Mouse (Mus musculus): ENCODE results near the gene Tarsl2. TPM values are rescaled to one million over a fixed set of nuclear protein-coding genes. Genes with fewer than 3 reads are reported as not detected.

Tarsl2 gene
- polyA plus RNA-seq, 1 experiment from 2014 or later, result 14.1 TPM

GRCm38 (mm10) chr7:65735261-65735660 is 90.6 kb downstream of the Tarsl2 start:
- Histone ChIP-seq H3K9ac (ENCODE audit: low read length) (no peak overlapping the region), H3K9me3 (ENCODE audit: control insufficient read depth, low read length) (no peaks in the 10 kb centered on the region), H3K4me3 (ENCODE audit: low read depth, low read length) (no peak overlapping the region), H3K4me1 (ENCODE audit: control insufficient read depth, insufficient read depth, low read length) (no peaks in the 10 kb centered on the region), H3K27ac (ENCODE audit: low read depth, low read length) (no peak overlapping the region), H3K36me3 (ENCODE audit: control insufficient read depth, insufficient read depth, low read length) (no peaks in the 10 kb centered on the region), H3K27me3 (ENCODE audit: control insufficient read depth, insufficient read depth, low read length) (no peaks in the 10 kb centered on the region), H3K4me2 (ENCODE audit: low read depth) (no peak overlapping the region)
- no peak for ATAC-seq (ENCODE audit: insufficient read depth, low FRiP score, low TSS enrichment)
- DNase-seq (ENCODE audit: low spot score), result no peak
- 89% methylated on average over 3 of the region's 3 CpGs for WGBS

DNA sequence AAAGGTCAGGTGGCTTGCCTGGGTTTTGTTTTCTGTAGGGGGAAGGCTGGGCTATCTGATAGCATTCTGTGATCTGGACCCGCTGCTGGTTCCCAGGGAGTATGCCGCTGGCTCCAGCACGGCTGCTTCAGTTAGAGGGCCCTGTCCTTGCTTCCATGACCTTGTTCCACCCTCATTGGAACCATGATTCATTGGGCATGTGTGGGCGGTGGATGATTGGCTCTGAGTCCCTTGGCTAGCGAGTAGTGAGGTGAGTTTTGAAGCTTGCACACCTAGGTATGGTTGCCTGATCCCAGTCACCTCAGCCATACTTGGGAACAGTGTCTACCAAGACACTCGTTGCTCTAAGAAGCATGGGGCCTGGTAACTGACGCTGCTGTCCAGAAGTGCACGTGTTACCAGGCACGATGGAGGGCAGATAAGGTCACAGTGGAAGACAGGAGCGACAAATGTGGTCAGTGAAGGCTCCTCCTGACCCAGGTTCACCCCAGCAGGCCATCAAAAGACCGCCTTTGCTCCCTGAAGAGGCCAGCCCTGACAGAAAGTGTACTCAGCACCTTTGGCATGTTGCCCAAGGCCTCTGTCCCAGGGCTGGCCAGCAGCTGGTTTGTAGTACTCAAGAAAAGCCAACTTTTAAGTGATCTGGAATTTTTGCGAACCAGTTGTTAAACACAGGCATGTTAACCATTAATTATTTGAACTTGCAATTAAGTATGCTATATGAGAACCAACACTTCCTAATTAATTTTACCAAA is 92.8 kb downstream of the Tarsl2 start:
- H3K9me3 ChIP-seq (ENCODE audit: control insufficient read depth, low read length), result no peaks in the 10 kb centered on the region
- ATAC-seq (ENCODE audit: insufficient read depth, low FRiP score, low TSS enrichment) (no peak), DNase-seq (ENCODE audit: low spot score) (no peak)

More for the DNA sequence above, 92.8 kb downstream of the Tarsl2 start:
- WGBS, result 78% methylated on average over 12 of the region's 12 CpGs
- H3K9ac ChIP-seq (ENCODE audit: low read length), result no peak overlapping the region
- no peak overlapping the region for H3K27ac ChIP-seq (ENCODE audit: low read depth, low read length)
- no peaks in the 10 kb centered on the region for H3K36me3 ChIP-seq (ENCODE audit: control insufficient read depth, insufficient read depth, low read length)
- H3K4me1 ChIP-seq (ENCODE audit: control insufficient read depth, insufficient read depth, low read length), result no peaks in the 10 kb centered on the region
- H3K27me3 ChIP-seq (ENCODE audit: control insufficient read depth, insufficient read depth, low read length), result no peaks in the 10 kb centered on the region
- no peak overlapping the region for H3K4me3 ChIP-seq (ENCODE audit: low read depth, low read length)
- no peak overlapping the region for H3K4me2 ChIP-seq (ENCODE audit: low read depth)

Other genes starting within 250 kb of the Tarsl2 start
- 24.6 and 27.8 TPM in 2 replicates for gene Tjp1, start 117.1 kb upstream of the Tarsl2 start, polyA plus RNA-seq (2014; fragmentation: Nextera tagmentation; extraction: Ambion mirVana)
- gene Tm2d3, start 46.3 kb downstream of the Tarsl2 start, polyA plus RNA-seq (2014; fragmentation: Nextera tagmentation; extraction: Ambion mirVana), result 67.8 and 69.3 TPM in 2 replicates
- gene Pcsk6, start 216.8 kb downstream of the Tarsl2 start, polyA plus RNA-seq (2014; fragmentation: Nextera tagmentation; extraction: Ambion mirVana), result 2.7 and 3.5 TPM in 2 replicates

Measured in neural tube, embryonic 11.5 days (tissue).